Mouse (Mus musculus): ENCODE measurements around the gene Ikzf2.

Ikzf2 gene

DNA sequence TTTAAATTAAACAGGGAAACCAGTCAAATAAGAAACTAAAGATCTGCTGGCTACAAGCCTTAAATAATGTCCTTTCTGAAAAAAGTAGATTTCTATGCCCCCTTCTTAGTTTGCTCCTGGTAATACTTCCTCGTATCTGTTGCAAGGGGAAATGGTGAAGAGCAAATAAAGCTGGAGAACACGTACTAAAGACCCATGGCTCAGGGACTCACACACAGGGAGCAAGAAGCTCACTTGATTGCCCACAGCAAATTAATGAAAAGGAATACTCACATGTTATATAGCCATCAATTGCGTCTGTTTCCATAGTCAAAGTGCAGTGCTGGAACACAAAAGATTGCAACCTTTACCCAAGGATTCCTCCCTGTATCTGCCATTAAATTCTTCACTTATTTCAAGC, 3.2 kb downstream of the Ikzf2 start:
- no peak for TF ChIP-seq GATA4 (IDR thresholded peaks at IDR 0.05; ENCODE audit: insufficient replicate concordance, low read length)

- TF ChIP-seq GATA4 (IDR thresholded peaks at IDR 0.05; ENCODE audit: insufficient replicate concordance, low read length): no peak
These were observed 4.0 kb downstream of the Ikzf2 start for GRCm38 (mm10) chr1:69683058-69683457.

DNA sequence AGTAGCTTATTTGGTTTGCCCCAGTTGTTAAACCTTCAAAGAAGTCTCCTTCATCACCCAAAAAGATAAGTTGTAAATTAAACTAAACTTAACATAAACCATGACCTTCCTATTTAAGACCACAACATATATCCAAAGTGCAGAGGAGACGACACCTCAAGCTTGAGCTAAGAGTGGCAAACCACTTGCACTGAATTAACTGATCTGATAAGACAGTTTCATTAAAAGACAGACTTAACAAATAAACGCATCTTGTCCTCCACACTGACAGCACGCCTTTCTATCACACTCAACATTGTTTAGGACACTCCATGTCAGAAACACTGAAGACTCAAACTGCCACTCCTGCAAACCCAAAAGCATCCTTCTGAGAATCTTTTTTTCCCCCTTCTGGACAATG, 4.8 kb downstream of the Ikzf2 start:
- no peak for TF ChIP-seq GATA4 (IDR thresholded peaks at IDR 0.05; ENCODE audit: insufficient replicate concordance, low read length)

DNA sequence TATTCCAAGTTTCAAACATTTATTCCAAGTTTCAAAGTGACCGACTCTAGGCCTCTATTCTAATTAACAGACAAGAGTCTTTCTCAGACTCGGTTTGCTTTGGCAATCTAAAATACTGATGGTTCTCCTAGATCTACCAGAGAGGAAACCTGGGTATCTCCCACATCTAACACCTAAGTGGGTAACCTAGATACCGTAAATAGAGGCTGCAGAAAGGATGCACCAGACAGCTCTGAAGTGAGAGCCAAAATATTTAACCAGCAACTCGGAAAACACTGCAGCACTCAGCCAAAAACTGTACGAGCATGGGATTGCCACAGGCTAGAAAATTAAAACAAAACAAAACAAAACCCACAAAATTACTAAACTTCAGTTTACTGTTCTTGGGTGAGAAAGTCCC, 6.0 kb downstream of the Ikzf2 start:
- TF ChIP-seq GATA4 (IDR thresholded peaks at IDR 0.05; ENCODE audit: insufficient replicate concordance, low read length): no peak

GRCm38 (mm10) chr1:69680501-69680900, 6.5 kb downstream of the Ikzf2 start:
- TF ChIP-seq GATA4 (IDR thresholded peaks at IDR 0.05; ENCODE audit: insufficient replicate concordance, low read length): no peak

DNA sequence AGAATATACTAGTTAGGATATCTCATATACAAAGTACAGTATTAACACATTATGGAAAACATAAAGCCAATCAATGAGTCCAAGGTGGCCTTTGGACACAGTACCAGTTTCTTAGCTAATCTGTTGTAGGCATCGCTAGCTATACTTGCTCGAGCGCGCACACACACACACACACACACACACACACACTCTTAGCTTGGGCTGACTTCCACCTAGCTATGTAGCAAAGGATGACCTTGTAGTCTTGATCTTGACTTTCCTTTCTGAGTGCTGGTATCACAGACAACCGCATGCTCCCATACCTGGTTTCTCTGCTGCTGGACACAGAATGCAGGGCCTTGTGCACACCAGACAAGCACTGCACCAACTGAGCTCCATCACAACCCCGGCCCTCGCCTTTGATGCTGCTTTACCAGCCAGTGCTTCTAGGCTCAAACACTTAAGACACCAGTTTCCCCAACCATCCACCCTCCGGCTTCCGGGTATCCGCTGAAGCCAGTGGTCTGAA, 17.1 kb downstream of the Ikzf2 start:
- no peak for TF ChIP-seq GATA4 (IDR thresholded peaks at IDR 0.05; ENCODE audit: insufficient replicate concordance, low read length)

- TF ChIP-seq GATA4 (IDR thresholded peaks at IDR 0.05; ENCODE audit: insufficient replicate concordance, low read length): no peak
These were observed 19.6 kb downstream of the Ikzf2 start for GRCm38 (mm10) chr1:69667456-69667855.

DNA sequence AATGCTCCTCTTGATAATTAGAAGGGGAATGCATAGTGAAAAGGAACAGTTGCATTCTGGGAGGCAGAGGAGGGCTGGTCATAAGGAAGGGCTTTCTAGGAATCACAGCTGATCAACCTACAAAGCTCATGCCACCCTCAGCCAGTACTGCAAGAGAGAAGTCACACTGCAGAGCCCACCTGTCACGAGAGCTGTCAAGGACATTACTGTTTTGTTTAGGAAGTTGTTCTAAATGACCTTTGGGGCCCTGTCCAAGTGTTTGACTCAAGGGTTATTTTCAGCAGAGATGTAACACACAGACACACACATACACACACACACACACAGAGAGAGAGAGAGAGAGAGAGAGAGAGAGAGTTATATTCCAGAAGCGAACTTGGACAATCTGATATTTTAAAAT, 27.3 kb downstream of the Ikzf2 start:
- no peak for TF ChIP-seq GATA4 (IDR thresholded peaks at IDR 0.05; ENCODE audit: insufficient replicate concordance, low read length)

GRCm38 (mm10) chr1:69658051-69658450, 29.0 kb downstream of the Ikzf2 start:
- TF ChIP-seq GATA4 (IDR thresholded peaks at IDR 0.05; ENCODE audit: insufficient replicate concordance, low read length): no peak

DNA sequence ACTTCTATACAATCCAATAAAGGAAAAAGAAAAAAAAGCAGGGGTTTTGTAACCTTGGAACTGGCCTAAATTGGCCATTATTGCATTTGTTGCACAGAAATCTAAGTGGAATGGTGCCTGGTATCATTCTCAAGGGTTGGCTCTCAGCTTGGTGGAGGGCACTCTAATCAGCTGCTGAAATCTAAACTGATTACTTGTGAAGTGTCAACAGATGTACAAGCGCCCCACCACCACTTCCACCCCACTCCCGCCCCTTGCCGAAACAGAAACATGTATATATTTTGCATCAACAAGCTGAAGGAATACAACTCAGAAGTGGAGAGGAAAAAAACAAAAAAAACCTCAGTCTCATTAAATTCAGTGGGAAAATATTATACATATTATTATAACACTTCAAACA, 29.6 kb downstream of the Ikzf2 start:
- no peak for TF ChIP-seq GATA4 (IDR thresholded peaks at IDR 0.05; ENCODE audit: insufficient replicate concordance, low read length)

DNA sequence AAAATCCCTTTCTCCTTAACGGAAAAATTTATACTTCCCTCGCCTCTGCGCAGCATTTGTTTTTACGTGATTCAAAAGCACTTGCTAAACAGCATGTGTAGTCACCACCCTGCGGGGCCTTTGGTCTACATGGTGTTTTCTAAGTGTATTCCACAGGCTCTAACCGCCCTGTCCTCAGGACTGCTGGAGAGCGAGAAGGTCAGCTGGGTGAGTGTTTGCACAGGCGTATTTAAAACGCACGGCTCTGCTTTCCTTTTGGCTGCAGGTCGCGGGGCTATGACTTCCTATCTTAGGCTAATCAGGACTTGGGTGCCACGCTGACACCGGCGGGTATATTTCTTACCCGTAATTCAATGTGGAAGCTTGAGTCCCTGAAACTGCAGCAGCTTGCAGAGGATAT, 30.1 kb downstream of the Ikzf2 start:
- TF ChIP-seq GATA4 (IDR thresholded peaks at IDR 0.05; ENCODE audit: insufficient replicate concordance, low read length): no peak

DNA sequence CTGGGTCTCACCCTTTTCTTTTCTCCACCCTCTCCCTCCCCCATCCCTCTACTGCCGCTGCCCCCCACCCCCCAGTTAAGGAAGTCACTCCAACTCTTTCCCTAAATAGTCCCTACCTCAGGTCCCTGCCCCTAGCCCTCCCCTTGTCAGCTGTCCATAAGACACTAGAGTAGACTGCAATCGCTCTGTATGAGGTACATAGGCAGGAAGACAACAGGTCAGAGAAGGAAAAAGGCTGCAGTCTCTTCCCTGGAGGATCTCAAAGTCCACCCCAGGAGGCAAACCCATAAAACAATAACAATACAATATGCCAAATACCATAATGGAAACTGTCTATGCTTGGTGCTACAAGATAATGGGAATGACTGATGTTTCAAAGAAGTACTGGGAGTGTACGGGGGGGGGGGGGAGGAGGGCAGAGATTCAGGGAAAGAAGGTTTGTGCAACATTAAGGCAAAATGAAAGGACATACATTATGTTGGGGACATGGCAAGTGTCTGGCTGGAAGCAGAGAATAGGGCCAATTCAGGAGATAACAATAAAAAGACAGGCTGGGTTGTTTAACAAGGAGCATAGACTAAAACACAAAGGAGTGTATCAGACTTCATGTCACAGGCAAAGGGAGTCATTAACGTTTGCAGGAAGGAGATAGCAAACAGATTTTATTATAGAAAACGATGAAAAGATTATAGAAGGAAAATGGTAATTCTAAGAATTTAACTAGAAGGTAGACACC, 30.8 kb downstream of the Ikzf2 start:
- TF ChIP-seq GATA4 (IDR thresholded peaks at IDR 0.05; ENCODE audit: insufficient replicate concordance, low read length): no peak

GRCm38 (mm10) chr1:69655368-69655767, 31.7 kb downstream of the Ikzf2 start:
- TF ChIP-seq GATA4 (IDR thresholded peaks at IDR 0.05; ENCODE audit: insufficient replicate concordance, low read length): no peak

DNA sequence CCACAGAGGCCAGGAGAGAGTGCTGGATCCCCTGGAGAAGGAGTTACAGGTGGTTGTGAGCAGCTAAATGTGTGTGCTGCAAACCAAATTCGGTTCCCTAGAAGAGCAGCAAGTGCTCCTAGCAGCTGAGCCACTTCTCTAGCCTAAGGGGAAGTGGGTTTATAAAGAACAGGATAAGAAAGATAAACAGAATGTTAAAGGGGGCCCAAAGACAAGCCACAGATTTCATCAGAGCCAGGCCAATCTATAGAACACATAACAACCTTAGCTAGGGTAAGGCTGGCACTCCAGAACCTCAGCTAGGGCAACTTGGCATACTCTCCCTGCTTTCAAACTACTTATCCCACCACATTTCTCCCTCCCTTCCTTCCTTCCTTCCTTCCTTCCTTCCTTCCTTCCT, 32.1 kb downstream of the Ikzf2 start:
- TF ChIP-seq GATA4 (IDR thresholded peaks at IDR 0.05; ENCODE audit: insufficient replicate concordance, low read length): no peak

GRCm38 (mm10) chr1:69653419-69653818, 33.6 kb downstream of the Ikzf2 start:
- TF ChIP-seq GATA4 (IDR thresholded peaks at IDR 0.05; ENCODE audit: insufficient replicate concordance, low read length): no peak

DNA sequence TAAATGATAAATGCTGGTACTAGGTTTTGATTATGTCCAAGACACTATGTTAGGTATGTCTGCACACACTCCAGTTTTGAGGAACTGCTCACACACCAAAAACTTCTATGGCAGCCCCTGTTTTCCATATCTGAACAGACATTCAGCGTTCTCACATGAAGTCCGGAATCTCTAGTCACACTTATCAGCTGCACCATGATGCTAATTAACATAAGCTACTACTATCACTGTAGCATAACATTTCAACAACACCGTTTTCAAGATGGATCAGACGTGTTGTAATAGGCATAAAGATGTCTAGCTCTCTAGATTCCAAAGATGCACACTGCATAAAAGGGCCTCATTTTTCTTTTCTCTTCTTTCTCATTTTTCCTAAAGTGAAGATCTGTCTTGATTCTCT, 43.9 kb downstream of the Ikzf2 start:
- no peak for TF ChIP-seq GATA4 (IDR thresholded peaks at IDR 0.05; ENCODE audit: insufficient replicate concordance, low read length)

DNA sequence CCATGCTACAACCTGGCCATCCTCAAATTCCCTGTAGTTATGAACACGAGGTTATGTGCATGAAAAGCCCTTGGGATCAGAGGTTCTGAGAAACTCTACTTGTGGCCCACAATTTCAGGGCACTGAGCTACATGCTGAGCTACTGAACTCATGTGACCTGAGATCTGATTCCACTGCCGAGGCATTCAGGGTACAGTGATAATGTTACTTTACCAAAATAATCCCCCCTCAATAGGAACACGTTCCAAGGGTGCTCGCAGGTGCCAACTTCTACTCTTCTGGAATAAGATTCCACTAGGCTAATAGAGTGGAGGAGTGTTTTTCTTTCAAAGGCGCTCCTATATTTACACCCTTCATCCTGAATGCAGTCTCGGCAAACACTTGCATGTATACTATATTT, 45.1 kb downstream of the Ikzf2 start:
- TF ChIP-seq GATA4 (IDR thresholded peaks at IDR 0.05; ENCODE audit: insufficient replicate concordance, low read length): no peak
